In genomic region chr4:24574276-24574675, GRCm38 (mm10) we compare ENCODE assay signal across 8 mouse cellular contexts.
A peak's percentile ranks its signal among the peaks of the same experiment; 100 is the strongest.
DNase-seq lines count a peak whose midpoint lies in the region; ATAC-seq lines count a peak whose summit lies in the region.

No protein-coding gene starts in this region.

- intact Hi-C loops in left cerebral cortex, postnatal 25 days (cut with DNase I): loop anchor here (5.0 kb wide), 1 partner anchor 327 kb away; no protein-coding TSS in a partner anchor

- peaks cover 5% of the 10 kb centered on the region for H3K36me3 ChIP-seq in intestine, embryonic 16.5 days (ENCODE audit: control insufficient read depth, insufficient read depth, low read length)
- H3K36me3 ChIP-seq in midbrain, embryonic 12.5 days: peaks cover 5% of the 10 kb centered on the region; the same call in 1 of the 2 replicates

- H3K4me3 ChIP-seq in intestine, embryonic 16.5 days (ENCODE audit: low read length): no peak overlapping the region
- no peak overlapping the region for H3K4me3 ChIP-seq in midbrain, embryonic 12.5 days

- peak; percentile 62; the same call in 1 of the 2 replicates for ATAC-seq in intestine, embryonic 16.5 days
- ATAC-seq in midbrain, embryonic 12.5 days (ENCODE audit: low FRiP score, low read depth): peak; percentile 84

- no peak overlapping the region for H3K4me2 ChIP-seq in intestine, embryonic 16.5 days (ENCODE audit: low read depth, low read length)
- no peak overlapping the region for H3K4me2 ChIP-seq in midbrain, embryonic 12.5 days (replicated peaks)

- DNase-seq in adipocyte (ENCODE audit: low spot score): peak; percentile 79
- DNase-seq in cerebellum, postnatal 25 days: peak; percentile 82 to 88
- DNase-seq in gastrocnemius, adult 18-20 months (ENCODE audit: low spot score): peak; percentile 28
- DNase-seq in left cerebral cortex, postnatal 25 days (ENCODE audit: low spot score in 2 of 2): peak; percentile 86 to 92
- DNase-seq in right cerebral cortex, postnatal 4 days: peak; percentile 97
- DNase-seq in urinary bladder, postnatal 4 days (ENCODE audit: low spot score in 2 of 2): peak; percentile 49 to 79

- H3K9me3 ChIP-seq in intestine, embryonic 16.5 days (ENCODE audit: control insufficient read depth, low read length): peaks cover 7% of the 10 kb centered on the region; the same call in 1 of the 2 replicates
- no peaks in the 10 kb centered on the region for H3K9me3 ChIP-seq in midbrain, embryonic 12.5 days

- no peaks in the 10 kb centered on the region for H3K4me1 ChIP-seq in intestine, embryonic 16.5 days (ENCODE audit: control insufficient read depth, insufficient read depth, low read length)
- no peaks in the 10 kb centered on the region for H3K4me1 ChIP-seq in midbrain, embryonic 12.5 days

- no peak overlapping the region for H3K27ac ChIP-seq in intestine, embryonic 16.5 days (ENCODE audit: low read length)
- H3K27ac ChIP-seq in midbrain, embryonic 12.5 days (replicated peaks): no peak overlapping the region

- H3K9ac ChIP-seq in intestine, embryonic 16.5 days (ENCODE audit: low read depth, low read length): no peak overlapping the region
- no peak overlapping the region for H3K9ac ChIP-seq in midbrain, embryonic 12.5 days (replicated peaks)

- H3K27me3 ChIP-seq in intestine, embryonic 16.5 days (replicated peaks; ENCODE audit: control insufficient read depth, insufficient read depth, low read length): no peaks in the 10 kb centered on the region
- no peaks in the 10 kb centered on the region for H3K27me3 ChIP-seq in midbrain, embryonic 12.5 days

- WGBS in intestine, embryonic 16.5 days: 19% methylated on average over 6 of the region's 6 CpGs
- 19% methylated on average over 6 of the region's 6 CpGs for WGBS in midbrain, embryonic 12.5 days

Comparison
In these comparisons a context has a peak if more than half of its experiments do, and no peak if none do; other contexts are left out.
1. DNase-seq: peak in every context shown above with its lines; median percentile 97 in right cerebral cortex, postnatal 4 days; 89 in left cerebral cortex, postnatal 25 days; 85 in cerebellum, postnatal 25 days; 79 in adipocyte; 64 in urinary bladder, postnatal 4 days; 28 in gastrocnemius, adult 18-20 months.